Mouse (Mus musculus) ES-E14 (cell line): ENCODE results near the gene Morn4. TPM values are rescaled to one million over a fixed set of nuclear protein-coding genes. Genes with fewer than 3 reads are reported as not detected.

Experiments used
- DNase-seq: peaks from one replicate; pipeline ENCODE4 v3.0.0-alpha.2; 2013; ENCODE audit warnings: low read depth, low spot score
- H3K27ac ChIP-seq: 2 replicates; pipeline ENCODE4 v1.5.1; 2012; ENCODE audit warnings: low read depth, mild to moderate bottlenecking, low read length, moderate library complexity, mixed read lengths; ENCODE audit not compliant: poor library complexity, insufficient read depth, severe bottlenecking
- H3K36me3 ChIP-seq: 2 replicates; pipeline ENCODE4 v1.6.1; 2012; ENCODE audit warnings: mild to moderate bottlenecking, low read length, moderate library complexity, mixed read lengths; ENCODE audit not compliant: control insufficient read depth, poor library complexity, insufficient read depth, severe bottlenecking
- H3K4me1 ChIP-seq, 2 experiments: fragments of 150-350 bp in 1 of 2; sonication (generic) in 1 of 2; 2 replicates each; pipeline ENCODE4 v1.6.1; 2012; ENCODE audit warnings: low read length in 2 of 2, mild to moderate bottlenecking in 1 of 2, mixed read lengths in 1 of 2; ENCODE audit not compliant: control insufficient read depth in 2 of 2, insufficient read depth in 2 of 2, poor library complexity in 1 of 2
- H3K4me3 ChIP-seq, 2 experiments: fragments of 150-350 bp in 1 of 2; sonication (generic) in 1 of 2; 2 replicates each; pipeline ENCODE4 v1.5.1; 2012; ENCODE audit warnings: low read length in 2 of 2, low read depth in 1 of 2, mild to moderate bottlenecking in 1 of 2, mixed read lengths in 1 of 2; ENCODE audit not compliant: insufficient read depth in 1 of 2, poor library complexity in 1 of 2, severe bottlenecking in 1 of 2
- H3K9ac ChIP-seq: 2 replicates; pipeline ENCODE4 v1.6.1; 2012; ENCODE audit warnings: low read depth, mild to moderate bottlenecking, low read length, mixed read lengths; ENCODE audit not compliant: poor library complexity, insufficient read depth, severe bottlenecking
- H3K9me3 ChIP-seq: fragments of 150-350 bp; sonication (generic); 2 replicates; pipeline ENCODE4 v1.6.1; 2012; ENCODE audit warnings: low read depth, mild to moderate bottlenecking, low read length; ENCODE audit not compliant: control insufficient read depth, insufficient read depth
- CHD2 ChIP-seq: IDR thresholded peaks from 2 replicates; pipeline ENCODE4 v1.6.1; 2014; ENCODE audit warnings: mild to moderate bottlenecking, low read depth, low read length, inconsistent platforms
- HCFC1 ChIP-seq: IDR thresholded peaks from 2 replicates; pipeline ENCODE4 v1.6.1; 2012; ENCODE audit warnings: low read length, inconsistent platforms, borderline replicate concordance; ENCODE audit not compliant: insufficient read depth
- MAFK ChIP-seq: IDR thresholded peaks from 2 replicates; pipeline ENCODE4 v1.6.1; 2014; ENCODE audit warnings: mild to moderate bottlenecking, low read depth, low read length, inconsistent platforms; ENCODE audit not compliant: insufficient read depth
- ZC3H11A ChIP-seq: IDR thresholded peaks from 2 replicates; pipeline ENCODE4 v1.6.1; 2012; ENCODE audit warnings: low read depth, mild to moderate bottlenecking, inconsistent platforms, low read length, borderline replicate concordance
- ZNF384 ChIP-seq: IDR thresholded peaks from 2 replicates; pipeline ENCODE4 v1.6.1; 2012; ENCODE audit warnings: low read depth, low read length, inconsistent platforms
- in situ Hi-C, 2 experiments: fragments of 600-800 bp; cut with MboI; formaldehyde crosslinking; loops; one replicate each; pipeline ENCODE4 v1.15.1; 2025; ENCODE audit warnings: low sequenced_read_pairs in 2 of 2, inconsistent platforms in 1 of 2; ENCODE audit not compliant: unreplicated experiment in 2 of 2
- total RNA-seq: library from RNA; depleted of rRNA; stranded (reverse); fragments of 300-350 nt; gene quantifications from 2 replicates; pipeline ENCODE4 v1.2.3, GENCODE M21; 2012

Morn4 gene
- total RNA-seq, 1 experiment: 3.1 TPM

GRCm38 (mm10) chr19:42036357-42036756 lies 49.8 kb downstream of the Morn4 start:
- Histone ChIP-seq H3K9ac (no peak overlapping the region), H3K9me3 (no peaks in the 10 kb centered on the region), H3K36me3 (no peaks in the 10 kb centered on the region), H3K4me3 (no peak overlapping the region), H3K4me1 (peaks cover 0 to 16% of the 10 kb centered on the region in 2 experiments; a peak in 2 of 4 replicates), H3K27ac (no peak overlapping the region)
- TF ChIP-seq ZC3H11A: no peak
- TF ChIP-seq CHD2: no peak
- TF ChIP-seq MAFK: no peak
- no peak for DNase-seq
- in situ Hi-C loops: no loop called here

- Histone ChIP-seq H3K9me3 (no peaks in the 10 kb centered on the region), H3K4me3 (peak within 1 kb of the TSS; percentile 5 to 20; a peak in 1 of 4 replicates), H3K4me1 (peaks cover 0 to 16% of the 10 kb centered on the region in 2 experiments; a peak in 2 of 4 replicates), H3K27ac (no peak within 1 kb of the TSS), H3K36me3 (no peaks in the 10 kb centered on the region), H3K9ac (no peak within 1 kb of the TSS)
- in situ Hi-C loops: no loop called here
- TF ChIP-seq CHD2 (no peak), ZC3H11A (peak; percentile 41; the same call in 1 of the 2 replicates), ZNF384 (no peak), MAFK (no peak), HCFC1 (no peak)
- peak; percentile 57 for DNase-seq
Observed at GRCm38 (mm10) chr19:42035456-42036248, 50.5 kb downstream of the Morn4 start, which contains the start of gene Ankrd2. TSS of gene Ankrd2 (plus strand) at chr19:42036000.

GRCm38 (mm10) chr19:42034881-42035455 lies 51.2 kb downstream of the Morn4 start:
- Histone ChIP-seq H3K4me1 (peaks cover 0 to 16% of the 10 kb centered on the region in 2 experiments; a peak in 2 of 4 replicates), H3K27ac (no peak overlapping the region), H3K4me3 (no peak overlapping the region), H3K9ac (no peak overlapping the region), H3K36me3 (no peaks in the 10 kb centered on the region), H3K9me3 (no peaks in the 10 kb centered on the region)
- TF ChIP-seq CHD2 (no peak), MAFK (no peak), ZC3H11A (no peak), HCFC1 (no peak), ZNF384 (no peak)
- DNase-seq: no peak
- in situ Hi-C loops: no loop called here

- H3K4me3 ChIP-seq: no peak overlapping the region; a peak in 1 of 4 replicates
- in situ Hi-C loops: no loop called here
- H3K27ac ChIP-seq: no peak overlapping the region
- H3K9ac ChIP-seq: no peak overlapping the region
- DNase-seq: no peak
- H3K4me1 ChIP-seq: peaks cover 0 to 15% of the 10 kb centered on the region in 2 experiments; a peak in 1 of 4 replicates
- no peaks in the 10 kb centered on the region for H3K9me3 ChIP-seq
- no peak for TF ChIP-seq ZNF384
- no peak for TF ChIP-seq CHD2
- no peak for TF ChIP-seq HCFC1
- TF ChIP-seq MAFK: no peak
- TF ChIP-seq ZC3H11A: no peak
- H3K36me3 ChIP-seq: no peaks in the 10 kb centered on the region
Observed at GRCm38 (mm10) chr19:42034146-42034775, 51.9 kb downstream of the Morn4 start.
